Mouse (Mus musculus) heart, postnatal 25 days (tissue): ENCODE measurements at regions not wholly inside any gene's neighbourhood (a gene's known extent, or its start where the extent isn't known, plus 50 kb on each side); places are given as distances from the start of the nearest gene placed in this dataset.

ENCODE experiments used
- DNase-seq: peaks from one replicate; pipeline ENCODE4 v3.0.0; 2022; ENCODE audit warnings: low spot score
- intact Hi-C: fragments of 180-260 bp; cut with DNase I; formaldehyde crosslinking; loops from one replicate; pipeline ENCODE4 v1.15.1; 2025

- DNase-seq, result no peak
- intact Hi-C loops, result loop anchor here (10.0 kb wide), 1 partner anchor 111 kb away; no protein-coding TSS in a partner anchor
Measured at GRCm38 (mm10) chr1:77256115-77256842, 258.6 kb downstream of the Epha4 start.

DNA sequence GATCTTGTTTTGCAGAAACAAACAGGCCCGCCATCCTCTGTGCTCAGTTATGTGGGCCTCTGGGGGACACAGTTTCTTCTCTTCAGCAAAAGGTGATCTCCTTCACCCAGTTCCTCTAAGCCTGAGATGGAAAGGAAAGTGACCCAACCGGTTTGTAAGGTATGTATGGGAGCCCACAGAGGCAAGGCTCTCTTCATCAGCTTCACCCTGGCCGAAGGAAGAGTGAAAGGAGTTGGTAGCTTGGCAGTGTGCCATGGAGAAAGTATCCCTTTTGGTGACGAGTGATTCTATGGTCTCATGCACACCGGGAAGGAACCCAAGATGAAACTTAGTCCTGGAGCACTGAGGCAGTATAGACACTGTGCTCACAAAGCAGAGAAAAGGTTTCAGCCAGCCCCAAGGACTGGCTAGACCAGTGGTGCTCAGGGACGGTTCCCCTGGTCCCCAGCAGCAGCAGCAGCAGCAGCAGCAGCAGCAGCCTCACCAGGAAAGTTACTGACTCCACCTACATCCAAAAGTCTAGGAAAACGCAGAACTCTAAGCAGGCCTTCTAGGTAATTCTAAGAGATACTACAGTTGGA, 256.1 kb downstream of the Epha4 start:
- intact Hi-C loops, result loop anchor here (10.0 kb wide), 1 partner anchor 114 kb away; no protein-coding TSS in a partner anchor
- DNase-seq, result no peak

DNA sequence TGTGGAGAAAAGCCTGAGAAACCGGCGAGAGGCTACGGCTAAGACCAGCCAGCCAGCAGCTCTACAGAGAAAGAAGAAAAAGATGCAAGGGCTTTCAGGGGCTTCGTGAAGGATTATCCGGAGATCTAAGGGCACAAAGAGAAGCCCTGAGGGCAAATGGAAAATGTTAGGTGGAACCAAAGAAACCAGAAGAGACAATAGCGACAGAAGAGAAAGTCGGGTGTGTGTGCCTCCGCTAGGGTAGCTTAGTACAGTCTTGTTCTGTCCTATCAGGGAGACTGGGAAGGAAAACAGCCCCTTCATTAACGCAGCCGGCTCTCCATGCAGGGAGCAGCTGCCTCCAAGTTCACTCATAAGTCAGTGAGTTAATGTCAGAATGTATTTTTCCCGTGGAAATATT, 255.1 kb downstream of the Epha4 start:
- no peak for DNase-seq
- intact Hi-C loops, result loop anchor here (10.0 kb wide), 1 partner anchor 115 kb away; no protein-coding TSS in a partner anchor

DNA sequence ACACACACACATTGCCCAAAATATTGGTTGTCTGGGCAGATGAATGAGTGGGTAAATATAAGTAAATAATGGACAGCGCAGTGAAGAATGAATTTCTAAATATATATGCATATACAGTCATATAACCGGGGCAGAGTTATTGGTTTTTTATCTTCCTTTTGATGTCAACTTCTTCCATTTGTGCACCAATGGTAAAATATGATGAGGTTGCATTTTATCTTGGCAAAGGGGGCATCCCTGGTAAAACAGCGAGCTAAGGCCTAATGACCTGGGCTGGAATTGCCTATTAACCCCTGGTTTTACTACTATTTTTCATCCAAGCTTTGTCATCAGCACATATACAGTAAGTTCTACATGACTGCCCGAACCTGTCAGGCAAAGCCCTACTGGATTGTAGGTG, 253.2 kb downstream of the Epha4 start:
- no peak for DNase-seq
- intact Hi-C loops, result no loop called here

DNA sequence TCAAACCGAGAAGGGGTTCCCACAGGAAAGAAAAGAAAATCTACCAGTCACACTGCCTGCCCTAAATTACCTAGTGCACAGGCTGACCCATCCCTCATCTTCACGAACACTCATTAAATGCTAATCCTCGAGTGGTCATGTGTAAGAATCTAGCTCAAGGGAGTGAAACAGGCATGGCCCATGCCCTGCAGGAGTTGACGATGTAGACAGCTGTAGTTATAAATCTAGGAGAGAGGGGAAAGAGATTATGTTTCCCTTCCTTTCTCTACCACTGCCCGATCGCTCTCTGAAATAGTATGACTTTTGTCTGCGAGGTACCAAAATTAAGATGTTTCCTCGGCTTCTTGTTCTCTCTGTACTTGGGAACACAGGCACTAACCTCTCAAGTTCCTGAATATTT, 249.2 kb downstream of the Epha4 start:
- intact Hi-C loops, result no loop called here
- DNase-seq, result no peak

GRCm38 (mm10) chr1:77267311-77268003, 247.4 kb downstream of the Epha4 start:
- intact Hi-C loops, result no loop called here
- no peak for DNase-seq

- intact Hi-C loops, result no loop called here
- no peak for DNase-seq
Measured at GRCm38 (mm10) chr1:77275297-77275696, 239.6 kb downstream of the Epha4 start.

DNA sequence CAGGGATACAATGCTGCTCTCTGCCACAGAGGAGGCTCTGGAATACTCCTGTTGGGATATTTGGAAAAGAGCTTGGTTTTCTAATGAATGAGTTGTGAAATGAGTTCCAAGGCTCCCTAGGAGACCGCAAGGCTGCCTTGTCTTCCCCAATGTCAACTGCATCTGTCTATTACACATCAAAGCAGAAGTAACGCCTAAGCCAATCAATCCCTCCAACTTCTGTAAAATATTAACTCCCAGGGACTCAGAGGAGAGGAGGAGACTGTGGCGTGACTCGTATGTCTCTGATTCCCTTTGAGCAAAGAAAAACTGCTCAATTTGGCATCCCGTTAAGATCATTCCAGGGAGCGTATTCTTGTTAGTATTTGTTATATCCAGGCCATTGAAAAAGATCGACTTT, 235.3 kb downstream of the Epha4 start:
- no peak for DNase-seq
- intact Hi-C loops, result no loop called here

GRCm38 (mm10) chr1:77280373-77281038, 234.4 kb downstream of the Epha4 start:
- no peak for DNase-seq
- intact Hi-C loops, result no loop called here

DNA sequence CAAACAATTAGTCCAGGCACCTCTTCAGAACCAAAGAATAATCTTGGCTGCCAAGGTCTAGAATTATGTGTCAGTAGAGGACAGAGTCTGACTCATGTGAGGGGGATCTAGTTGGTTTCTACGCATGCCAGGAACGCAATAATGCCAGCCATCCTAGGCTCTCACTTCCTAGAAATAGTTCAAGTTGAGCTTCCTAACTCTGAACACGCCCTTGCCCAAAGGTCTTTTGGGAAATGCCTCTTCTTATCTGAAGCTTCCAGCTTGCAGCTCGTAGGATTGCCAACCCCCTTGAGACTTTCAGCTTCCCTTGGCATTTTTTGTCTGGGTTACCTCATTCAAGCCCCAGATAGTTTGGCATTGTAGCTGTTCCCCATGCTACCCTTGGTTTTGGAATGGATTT, 233.1 kb downstream of the Epha4 start:
- no peak for DNase-seq
- intact Hi-C loops, result no loop called here

GRCm38 (mm10) chr1:77298713-77299132, 216.2 kb downstream of the Epha4 start:
- intact Hi-C loops, result no loop called here
- DNase-seq, result no peak

DNA sequence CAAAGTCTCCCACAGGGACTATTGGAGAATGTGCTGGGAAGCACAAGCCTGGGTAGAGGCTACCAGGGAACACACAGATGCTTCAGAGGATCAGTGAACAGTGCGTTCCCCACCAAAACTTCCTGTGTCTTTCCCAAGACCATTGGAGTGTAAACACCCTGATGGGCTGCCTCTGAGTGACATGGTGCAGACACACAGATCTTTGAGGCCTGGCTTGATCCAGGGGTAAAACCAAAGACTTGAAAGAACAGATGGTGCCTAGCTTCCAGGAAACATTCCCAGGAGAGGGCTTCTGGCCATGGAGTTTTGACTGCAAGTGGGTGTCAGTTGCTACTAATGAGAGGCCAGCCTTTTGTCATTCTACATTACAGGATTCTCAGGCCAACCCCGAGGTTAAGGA, 214.1 kb downstream of the Epha4 start:
- intact Hi-C loops, result no loop called here
- no peak for DNase-seq

DNA sequence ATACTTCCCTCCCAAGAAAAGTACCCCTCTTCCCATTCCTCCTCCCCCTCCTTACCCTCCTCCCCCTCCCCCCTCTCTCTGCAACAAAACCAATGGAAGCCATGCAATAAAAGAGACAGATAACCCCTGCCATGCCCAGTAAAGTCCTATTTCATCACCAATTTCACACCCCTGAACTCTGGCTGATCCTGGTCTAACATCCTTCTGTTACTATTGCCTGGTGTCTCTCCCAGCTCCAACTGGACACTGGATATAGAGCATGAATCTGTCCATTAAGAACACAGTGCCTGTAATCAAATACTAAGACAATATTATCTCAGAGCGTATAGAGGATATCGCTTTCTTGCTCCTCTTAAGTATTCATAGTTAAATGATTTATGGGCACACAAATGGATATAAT, 210.1 kb downstream of the Epha4 start:
- no peak for DNase-seq

DNA sequence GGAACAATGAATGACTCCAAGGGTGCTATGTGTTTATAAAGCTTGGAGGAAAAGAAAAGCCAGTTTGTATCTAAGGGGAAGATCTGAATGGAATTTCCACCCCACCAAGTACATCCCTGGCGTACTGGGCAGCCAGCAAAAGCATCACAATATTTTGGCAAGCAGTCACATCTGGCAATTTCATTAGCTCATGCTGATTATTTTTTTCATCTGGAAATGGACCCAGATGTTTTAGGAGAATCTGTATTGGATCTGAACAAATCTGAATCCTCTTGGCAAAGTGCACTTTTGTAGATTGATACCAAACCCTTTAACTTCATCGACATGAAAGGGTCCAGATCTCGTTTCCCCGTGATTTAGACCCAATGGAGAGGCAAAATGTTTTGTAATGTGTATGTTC, 207.1 kb downstream of the Epha4 start:
- intact Hi-C loops, result no loop called here
- DNase-seq, result no peak

More for the DNA sequence above, 210.1 kb downstream of the Epha4 start:
- intact Hi-C loops, result no loop called here

GRCm38 (mm10) chr1:77313119-77313518, 201.8 kb downstream of the Epha4 start:
- intact Hi-C loops, result no loop called here
- DNase-seq, result no peak

DNA sequence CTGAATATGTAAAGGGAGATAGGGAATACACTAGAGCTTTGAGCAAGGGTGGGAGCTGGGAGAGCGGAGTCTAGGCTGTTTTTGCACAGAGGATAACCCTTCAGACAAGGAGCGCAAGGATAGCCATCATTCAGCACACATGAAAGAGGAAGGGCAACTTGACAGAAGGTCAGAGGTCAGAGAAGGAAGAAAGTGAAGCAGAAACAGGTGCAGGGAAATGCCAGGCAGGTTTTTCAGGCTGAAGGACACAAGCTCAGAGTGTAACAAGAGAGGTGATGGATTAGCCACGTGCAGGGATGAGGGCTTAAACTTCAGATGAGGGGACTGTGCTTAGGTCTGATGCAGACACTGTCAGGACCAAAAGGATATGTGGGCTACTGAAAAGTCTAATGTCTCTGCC, 199.5 kb downstream of the Epha4 start:
- DNase-seq, result no peak
- intact Hi-C loops, result no loop called here

DNA sequence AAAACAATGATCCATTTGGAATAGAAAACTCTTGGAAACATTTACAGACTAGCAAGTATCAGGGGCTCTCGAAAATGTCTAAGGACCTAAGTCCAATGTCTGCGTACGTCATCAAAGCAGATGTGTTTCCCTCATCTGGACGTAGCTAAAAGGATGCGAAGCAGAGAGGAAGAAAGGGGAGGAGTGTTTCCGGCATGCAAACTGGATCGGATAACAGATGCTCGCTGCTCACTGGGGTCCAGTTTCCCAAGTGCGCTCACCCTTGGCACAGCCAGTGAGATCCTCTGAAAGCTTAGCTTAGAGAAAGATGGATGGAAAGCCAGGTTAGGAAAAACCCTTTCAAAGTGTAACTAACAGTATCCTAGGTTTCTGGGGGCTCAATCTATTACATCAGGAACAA, 198.7 kb downstream of the Epha4 start:
- DNase-seq, result no peak
- intact Hi-C loops, result no loop called here
